Mouse (Mus musculus): ENCODE measurements at regions not wholly inside any gene's neighbourhood (a gene's known extent, or its start where the extent isn't known, plus 50 kb on each side); places are given as distances from the start of the nearest gene placed in this dataset.

DNA sequence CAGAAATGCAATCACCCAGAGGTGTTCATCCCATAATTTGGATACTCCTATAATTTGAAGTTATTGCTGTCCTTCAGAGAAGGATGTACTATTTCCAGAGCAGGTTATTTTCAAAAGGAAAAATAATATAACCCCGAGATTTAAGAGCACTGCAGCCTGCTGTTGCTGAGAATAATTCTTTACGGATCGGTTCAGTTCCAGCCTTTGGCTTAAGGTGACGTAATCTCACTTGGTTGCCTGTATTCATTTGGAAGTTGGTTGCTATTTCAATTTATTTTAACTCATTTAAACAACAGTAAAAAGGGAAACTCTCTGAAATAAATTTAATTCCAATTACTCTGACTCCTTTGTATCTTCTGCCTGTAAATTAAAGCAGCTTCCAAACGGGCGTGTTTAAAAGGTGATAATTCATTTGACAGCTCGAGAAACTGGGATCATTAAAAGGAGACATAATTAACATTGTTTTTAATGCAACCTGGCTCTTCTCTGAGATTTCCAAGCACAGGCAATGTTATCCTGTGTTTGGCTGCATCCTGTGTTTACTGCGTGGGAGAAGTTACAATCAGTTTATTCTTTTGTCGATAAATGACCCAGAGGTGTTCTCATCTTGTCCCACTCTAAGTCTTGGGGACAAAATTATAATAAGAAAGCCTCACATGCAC, 568.5 kb downstream of the Gm16223 start:
- TF ChIP-seq CTCF (conservative IDR thresholded peaks at IDR 0.05; ENCODE audit: insufficient read depth, insufficient read length, low read depth, low read length) (no peak), POLR2A (IDR thresholded peaks at IDR 0.05; ENCODE audit: low read depth, low read length) (no peak)

Data from kidney, adult 2 months (tissue).